Mouse (Mus musculus) spleen, postnatal 36 days (tissue): ENCODE results near the gene Gm49450.
A peak's percentile ranks its signal among the peaks of the same experiment; 100 is the strongest.
"Not testable (repeated sequence)": the region's sequence is repeated elsewhere in the genome, so short reads cannot be mapped to it uniquely, and the experiment has no call there.

ENCODE experiments used
- DNase-seq, 2 experiments: peaks; one replicate each; pipeline ENCODE4 v3.0.0; 2022; ENCODE audit warnings: low spot score in 2 of 2, mixed read lengths in 1 of 2

Gm49450 gene

DNA sequence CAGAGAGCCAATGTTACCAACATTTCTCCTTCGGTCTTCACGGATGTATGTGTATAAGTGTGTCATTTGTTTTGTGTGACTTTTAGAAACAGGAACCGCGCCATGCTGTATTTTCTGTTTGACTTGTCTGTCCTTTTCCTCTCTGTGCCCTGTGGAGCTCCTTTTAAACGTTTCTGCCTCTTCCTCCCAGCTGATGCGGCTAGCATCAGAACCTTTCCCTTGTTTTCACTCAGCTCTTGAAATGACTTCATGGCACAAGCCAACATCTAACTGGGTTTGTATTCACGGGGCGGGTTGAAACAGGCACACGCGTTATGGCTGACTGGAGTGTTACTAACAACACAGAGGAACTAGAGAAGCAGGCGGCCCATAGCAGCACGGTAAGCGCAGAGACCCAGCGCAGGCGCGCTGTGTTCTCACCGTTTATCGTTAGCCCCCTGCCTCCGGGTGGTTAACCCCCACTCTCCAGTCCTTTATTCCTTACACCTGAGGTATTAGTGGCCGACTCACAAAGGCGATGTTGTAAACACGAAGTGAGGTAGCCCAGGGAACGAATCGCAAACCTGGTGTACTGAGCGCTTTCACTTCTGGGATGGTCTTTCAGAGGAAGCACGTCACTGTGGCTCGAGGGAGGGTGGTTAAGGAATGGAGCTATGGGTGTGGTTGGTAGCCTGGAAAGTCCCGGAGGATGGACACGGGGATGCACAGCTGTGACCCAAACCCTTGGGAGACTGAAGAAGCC, 32.1 kb upstream of the Gm49450 start:
- peak; percentile 77 to 83 for DNase-seq

DNA sequence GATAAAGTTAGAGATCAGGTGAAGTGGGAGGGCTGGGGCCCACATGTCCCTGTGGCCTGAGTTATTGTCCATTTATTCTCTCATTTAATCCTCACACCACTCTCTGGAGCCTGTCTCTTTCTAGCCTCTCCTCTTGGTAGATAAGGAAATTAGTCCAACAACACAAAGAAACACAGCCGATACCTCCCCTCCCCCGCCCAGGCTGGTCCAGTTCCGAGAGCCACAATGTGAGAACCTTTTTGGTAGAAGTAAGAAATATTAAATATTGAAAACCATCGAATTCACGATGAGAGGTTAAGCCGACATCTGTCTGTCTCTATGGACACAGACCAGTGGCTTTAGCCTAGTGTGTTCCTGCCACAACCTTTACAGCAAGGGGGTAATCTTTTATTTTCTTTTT, 31.3 kb upstream of the Gm49450 start:
- DNase-seq, result no peak

GRCm38 (mm10) chr15:98983431-98984081, 30.2 kb upstream of the Gm49450 start:
- DNase-seq, result no peak

DNA sequence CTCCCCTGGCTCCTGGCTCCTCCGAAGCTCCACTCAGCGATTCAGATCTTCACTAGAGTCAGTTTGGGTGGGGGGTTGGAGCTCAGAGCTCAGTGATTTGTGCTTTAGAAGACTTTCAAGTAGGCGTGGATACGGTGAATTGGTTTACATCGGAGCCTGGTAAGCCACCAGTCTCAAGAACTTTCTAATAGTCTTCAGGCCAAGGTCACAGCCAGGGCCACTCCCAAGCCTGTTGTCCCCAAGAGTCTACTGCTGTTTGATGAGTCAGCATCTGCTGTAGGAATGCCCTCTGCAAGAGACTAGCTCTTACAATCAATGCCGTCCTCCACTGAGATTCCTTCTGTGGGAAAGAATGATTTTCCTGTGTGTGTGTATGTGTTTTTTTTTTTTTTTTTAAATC, 28.7 kb upstream of the Gm49450 start:
- no peak for DNase-seq

DNA sequence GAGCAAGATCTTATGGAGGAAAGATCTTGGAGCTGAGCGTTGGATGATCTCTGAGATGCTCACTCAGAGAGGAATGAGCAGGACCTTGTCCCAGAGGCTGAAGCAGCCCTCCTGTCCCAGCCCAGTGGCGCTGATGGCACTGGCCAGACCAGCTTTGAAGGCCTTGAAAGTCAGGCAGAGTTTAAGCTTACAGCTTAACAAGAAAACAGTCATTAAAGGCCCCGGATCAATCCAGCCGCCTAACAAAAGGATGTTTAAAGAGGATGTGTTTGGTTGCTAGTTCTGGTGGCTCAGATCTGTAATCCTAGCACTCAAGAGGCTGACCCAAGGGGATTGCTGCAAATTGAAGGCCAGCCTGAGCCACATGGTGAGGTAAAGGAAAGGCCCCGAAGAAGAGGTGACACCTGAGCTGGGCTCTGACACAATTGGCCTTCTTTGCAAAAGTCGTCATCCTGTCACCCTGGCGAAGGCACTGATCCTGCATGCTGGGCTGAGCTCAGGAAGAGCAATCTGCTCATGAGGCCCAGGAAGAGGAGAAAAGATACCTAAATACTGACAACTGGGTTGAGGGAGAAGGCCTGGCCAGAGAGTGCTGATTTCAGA, 26.8 kb upstream of the Gm49450 start:
- DNase-seq, result no peak

DNA sequence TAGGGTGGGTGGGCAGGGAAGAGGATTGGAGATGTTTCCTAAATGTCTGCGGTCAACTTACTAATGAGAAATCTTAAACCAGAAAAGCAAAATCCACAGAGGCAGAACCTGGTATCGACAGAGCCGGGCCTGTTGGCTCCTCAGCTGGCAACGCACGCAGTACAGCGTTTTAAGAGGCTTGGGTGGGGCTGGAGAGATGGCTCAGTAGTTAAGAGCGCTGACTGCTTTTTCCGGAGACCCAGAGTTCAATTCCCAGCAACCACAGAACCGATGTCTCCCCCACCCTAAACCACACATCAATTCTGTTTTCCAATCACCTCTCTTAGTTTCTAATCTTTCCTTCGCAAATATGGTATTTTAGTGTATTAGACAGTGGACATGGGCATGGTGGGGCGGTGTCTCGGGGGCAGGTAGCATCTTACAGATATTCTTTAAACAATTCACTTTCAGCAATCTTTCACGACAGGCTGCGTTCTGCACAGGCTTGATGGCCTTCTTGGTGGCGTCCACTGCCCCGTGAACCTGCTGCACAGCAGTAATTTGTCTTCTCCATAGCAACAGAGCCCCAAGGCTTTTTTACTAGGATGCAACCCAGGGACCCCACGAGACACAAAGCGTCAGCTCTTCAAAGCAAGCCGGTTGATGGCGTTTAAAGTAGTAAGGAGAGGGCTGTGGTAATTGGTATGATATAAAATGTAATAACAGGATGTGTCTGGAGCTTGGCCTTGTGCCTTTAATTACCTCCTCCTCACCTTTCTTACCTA, 25.2 kb upstream of the Gm49450 start:
- DNase-seq, result no peak

DNA sequence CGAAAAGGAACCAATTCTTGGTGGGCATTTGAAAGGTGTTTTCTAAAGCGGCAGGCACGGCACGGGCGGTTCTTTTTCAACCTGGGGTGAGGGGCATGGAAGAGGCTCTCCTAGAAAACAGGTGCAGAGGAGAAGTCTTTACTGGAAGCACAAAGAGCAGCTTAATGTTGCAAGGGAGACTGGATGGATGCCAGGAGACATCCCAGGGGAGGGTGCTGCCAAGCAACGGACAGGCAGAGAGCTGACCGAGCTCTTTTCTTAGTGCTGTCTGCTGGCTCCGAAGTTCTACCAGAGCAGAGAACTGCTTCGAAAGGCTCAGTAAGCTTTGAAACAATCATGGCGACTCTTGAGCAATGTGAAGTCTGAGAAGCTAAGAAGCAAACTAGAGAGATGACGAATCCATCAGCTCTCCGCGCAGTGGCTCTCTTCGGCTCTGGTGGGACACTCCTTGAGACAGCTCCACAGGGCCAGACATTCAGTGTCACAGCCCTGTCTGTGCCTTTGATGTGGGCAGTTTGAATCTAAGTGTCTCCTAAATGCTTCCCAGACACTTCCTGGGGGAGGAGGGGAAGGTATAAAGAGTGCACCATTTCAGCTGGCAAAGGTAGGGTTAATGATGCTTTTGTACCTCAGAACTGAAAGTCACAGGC, 24.5 kb upstream of the Gm49450 start:
- DNase-seq, result no peak

DNA sequence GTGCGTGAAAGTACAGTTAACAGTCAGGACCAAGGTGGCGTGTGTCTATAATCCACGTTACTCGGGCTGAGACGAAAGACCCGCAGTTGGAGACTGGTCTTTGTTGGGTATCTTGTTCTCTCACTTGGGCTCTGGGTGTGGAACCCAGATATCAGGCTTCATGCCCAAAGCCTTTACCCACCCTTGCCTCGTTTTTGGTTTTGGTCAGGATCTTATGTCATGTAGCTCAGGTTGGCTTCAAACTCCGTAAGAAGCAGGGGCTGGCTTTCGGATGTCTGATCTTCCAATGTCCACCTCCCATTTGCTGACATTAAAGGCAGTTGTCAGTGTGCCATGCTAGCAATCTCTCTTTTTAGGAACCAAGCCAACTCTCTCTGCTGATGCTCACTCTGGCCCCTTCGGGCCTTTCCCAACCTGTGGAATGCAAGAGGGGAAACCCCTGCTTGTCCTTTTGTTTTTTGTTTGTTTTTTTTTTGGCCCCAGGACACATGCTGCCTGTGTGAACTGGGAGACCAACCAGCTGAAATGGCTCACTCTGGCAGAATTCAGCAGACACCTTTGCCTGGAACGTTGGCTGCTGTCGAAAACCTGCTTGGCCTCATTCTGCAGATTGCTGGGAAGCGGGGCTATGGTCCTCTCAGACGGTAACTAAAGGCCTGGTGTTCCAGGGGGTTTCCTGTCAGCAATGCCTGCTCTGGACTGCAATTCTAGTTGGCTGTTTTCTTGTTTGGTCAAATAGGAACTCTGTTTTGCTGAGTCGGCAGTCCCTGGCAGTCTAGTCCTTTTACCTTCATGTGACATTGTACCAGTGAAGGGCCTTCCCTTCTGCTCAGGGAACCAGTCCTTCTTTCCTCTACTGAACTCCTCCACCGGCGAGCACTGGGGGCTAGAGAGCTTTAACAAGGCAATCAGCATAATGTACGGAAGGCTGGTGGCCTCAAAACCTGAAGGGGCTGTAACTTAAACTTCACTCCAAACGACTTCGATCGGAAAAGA, 23.7 kb upstream of the Gm49450 start:
- DNase-seq, result no peak

- DNase-seq, result no peak
These were observed 19.8 kb upstream of the Gm49450 start for GRCm38 (mm10) chr15:98973015-98973614.

DNA sequence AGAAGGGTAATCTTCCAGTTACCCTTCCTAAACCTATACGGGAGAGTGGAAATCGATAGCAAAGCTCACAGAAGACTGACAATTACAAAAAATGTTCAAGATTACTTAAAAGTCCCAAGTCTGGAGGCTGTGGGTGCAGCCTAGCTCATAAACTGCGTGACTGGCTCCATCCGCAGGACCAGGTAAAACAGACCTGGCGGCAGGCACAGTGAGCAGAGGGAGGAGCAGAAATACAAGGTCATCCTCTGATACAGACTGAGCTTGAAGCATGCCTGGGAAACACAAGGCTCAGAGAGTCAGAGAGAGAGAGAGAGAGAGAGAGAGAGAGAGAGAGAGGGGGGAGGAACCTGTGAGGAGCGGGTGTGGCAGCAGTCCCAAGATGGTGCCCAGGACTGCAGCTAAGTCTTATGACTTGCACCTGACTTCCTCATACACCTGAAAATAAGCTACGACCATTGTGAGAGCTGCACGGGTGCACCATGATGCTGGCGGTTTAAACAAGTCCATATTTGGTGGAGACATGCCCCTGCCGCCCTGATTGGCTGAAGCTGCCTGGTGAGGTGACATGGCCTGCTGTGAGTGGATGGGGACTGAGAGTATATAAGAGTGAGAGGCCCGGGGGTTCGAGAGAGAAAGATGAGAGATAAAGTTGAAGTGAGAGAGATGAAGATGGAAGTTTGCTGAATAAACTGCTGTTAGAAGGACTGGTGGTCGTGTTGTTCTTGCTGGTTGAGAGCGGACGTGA, 18.4 kb upstream of the Gm49450 start:
- DNase-seq, result not testable (repeated sequence)

DNA sequence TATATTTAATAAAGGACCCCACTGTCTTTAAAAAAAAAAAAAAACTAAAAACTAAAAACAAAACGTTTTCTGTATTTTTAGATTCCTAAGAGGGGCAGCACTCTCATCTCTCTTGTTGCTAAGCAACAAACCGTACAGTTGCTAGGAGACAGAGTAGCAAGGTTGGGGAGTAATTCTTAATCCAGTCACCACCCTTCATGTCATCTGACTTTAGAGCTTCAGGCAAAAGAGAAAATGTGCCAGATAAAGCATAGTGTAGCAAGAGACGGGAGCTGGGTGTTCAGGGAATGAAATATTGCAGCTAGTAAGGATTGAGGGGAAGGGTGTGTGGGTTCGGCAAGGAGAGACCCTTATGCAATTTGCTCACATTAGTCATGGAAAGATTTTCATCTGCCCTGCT, 17.8 kb upstream of the Gm49450 start:
- DNase-seq, result no peak

DNA sequence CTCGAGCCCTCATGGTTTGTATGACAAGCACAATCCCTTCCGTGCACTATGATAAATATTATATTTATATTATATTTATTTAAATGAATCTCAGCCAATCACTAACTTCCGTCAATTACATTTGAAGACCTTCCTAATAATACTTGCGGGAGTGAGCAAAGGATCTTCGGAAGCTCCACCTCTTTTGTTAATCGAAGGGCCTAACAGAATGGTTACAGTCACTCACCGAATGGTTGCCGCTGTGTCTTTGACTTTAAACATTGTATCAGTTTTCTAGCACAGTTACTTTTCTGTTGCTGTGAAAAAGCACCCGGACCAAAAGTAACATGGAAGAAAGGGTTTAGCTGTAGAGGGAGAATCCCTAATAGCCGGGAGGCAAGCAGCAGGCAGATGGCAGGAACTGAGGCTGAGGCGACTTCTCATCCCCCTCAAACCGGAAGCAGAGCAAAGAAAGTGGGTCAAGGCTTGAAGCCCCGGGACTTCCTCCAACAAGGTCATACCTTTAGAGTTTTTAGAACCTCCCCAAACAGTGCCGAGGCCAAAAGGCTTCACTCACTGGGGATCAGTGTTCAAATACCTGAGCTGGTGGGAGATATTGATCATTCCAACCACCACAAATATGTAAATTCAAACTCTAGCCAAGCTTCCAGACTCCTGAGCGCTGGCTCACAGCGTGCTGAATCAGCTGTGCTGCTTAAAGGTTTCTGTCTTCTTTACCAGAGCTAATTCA, 16.2 kb upstream of the Gm49450 start:
- peak; percentile 22 to 28 for DNase-seq

- DNase-seq, result no peak
These were observed 15.5 kb upstream of the Gm49450 start for GRCm38 (mm10) chr15:98968701-98969371.

- no peak for DNase-seq
These were observed 6.2 kb upstream of the Gm49450 start for GRCm38 (mm10) chr15:98959531-98959930.

DNA sequence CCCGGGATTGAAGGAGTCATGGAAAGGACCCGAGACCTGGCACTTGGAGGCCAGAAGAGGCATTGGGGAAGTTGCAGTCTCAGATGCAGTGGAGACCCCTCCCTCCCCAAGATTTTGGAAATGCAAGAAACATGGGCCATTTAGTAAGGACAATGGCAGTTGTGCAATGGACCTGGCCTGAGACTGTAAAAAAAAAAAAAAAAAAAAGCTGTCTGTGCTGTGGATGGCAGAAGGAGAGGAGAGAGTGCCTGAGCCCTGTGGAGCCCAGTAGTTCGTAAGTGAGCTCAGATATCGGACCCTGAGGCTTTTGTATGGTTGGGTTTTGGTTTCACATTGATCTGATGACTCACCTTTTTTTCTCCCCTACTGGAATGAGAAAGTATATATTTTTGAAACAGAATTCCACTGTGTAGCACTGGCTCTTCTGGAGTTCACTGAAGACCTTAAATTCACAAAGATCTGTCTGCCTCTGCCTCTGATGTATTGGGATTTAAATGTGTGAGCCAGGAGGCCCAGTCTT, 5.6 kb upstream of the Gm49450 start:
- DNase-seq, result no peak

DNA sequence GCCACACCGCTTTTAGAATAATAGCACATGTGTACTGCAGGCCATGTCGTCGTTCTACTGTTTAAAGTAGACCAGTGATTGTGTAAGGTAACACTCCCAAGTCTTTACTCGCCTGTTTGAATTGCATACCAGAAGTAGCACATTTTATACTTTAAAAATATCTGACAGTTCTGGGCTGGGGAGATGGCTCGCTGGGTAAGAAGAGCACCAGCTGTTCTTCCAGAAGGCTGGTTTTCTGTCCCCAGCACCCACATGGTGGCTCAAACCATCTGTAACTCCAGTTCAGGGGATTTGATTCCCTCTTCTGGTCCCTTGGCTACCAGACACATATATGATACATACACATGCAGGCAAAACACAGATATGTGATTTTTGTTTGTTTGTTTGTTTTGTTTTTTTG, 4.1 kb upstream of the Gm49450 start:
- DNase-seq, result no peak

DNA sequence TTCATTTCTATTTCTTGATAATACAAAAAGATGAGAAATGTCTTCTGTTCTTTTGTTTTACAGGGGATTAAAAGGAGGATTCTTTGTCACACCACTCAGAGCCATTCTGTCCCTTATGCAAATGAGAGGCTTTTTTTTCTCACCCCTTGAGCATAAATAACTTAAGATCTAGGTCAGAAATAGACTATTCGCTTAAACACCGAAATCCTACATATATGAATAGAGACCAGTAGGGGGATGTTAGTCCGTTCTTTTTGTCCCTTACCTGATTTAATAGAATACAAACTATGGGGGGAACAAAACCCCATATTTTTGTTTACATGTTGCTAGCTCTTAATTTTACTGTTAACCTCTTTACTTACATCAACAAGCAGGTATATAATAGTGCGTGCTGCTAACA, 2.6 kb upstream of the Gm49450 start:
- DNase-seq, result no peak

DNA sequence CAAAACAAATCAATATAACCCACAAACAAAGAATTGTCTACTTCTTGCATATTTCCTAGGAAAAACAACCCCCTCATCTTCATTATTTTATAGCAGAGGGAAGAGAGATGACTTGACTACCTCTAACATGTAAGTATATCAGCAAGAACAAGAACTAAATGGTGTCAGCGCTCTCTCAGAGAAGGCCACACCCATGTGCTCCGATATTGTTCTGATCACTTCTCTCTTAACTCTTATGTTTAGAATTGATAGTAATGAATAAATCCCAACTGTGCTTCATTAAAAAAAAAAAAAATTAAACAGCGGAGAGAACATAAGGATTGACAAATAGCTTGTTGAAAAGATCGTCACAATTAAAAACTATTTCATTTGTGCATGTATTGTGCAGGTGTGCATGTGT, 2.0 kb upstream of the Gm49450 start:
- no peak for DNase-seq
